In genomic region chr6:84657091-84657490, GRCm38 (mm10) we compare ENCODE assay signal across 15 mouse cellular contexts.
DNase-seq lines count a peak whose midpoint lies in the region; ATAC-seq and TF ChIP-seq lines count a peak whose summit lies in the region.
"Had no signal": no experiment of that assay in that cellular context is flagged by ENCODE, and none has a peak within 500 bp of the region (broad histone marks: within the 10 kb centered on the region; RNA-seq: fewer than 3 reads in every experiment).

No protein-coding gene starts in this region.

- H3K4me2 ChIP-seq in kidney, postnatal 0 days (ENCODE audit: low read length) = no peak overlapping the region
- no peak overlapping the region for H3K4me2 ChIP-seq in midbrain, embryonic 13.5 days (replicated peaks)
- H3K4me2 ChIP-seq: hindbrain, embryonic 15.5 days; liver, embryonic 15.5 days; neural tube, embryonic 13.5 days had no signal

- no peak overlapping the region for H3K4me3 ChIP-seq in kidney, postnatal 0 days (replicated peaks; ENCODE audit: low read depth, low read length)
- H3K4me3 ChIP-seq in midbrain, embryonic 13.5 days (replicated peaks) = no peak overlapping the region
- H3K4me3 ChIP-seq: hindbrain, embryonic 15.5 days; liver, embryonic 15.5 days; neural tube, embryonic 13.5 days had no signal

- POLR2A ChIA-PET in Patski (lab: Charles Lee) = interaction anchor here (0.6 kb wide), 1 partner anchor 254 kb away, joined by 3 read pairs; no protein-coding TSS in a partner anchor

- WGBS in kidney, postnatal 0 days = 65% methylated on average over 1 of the region's 1 CpGs
- WGBS in midbrain, embryonic 13.5 days = 41% methylated on average over 1 of the region's 1 CpGs

- H3K4me1 ChIP-seq in kidney, postnatal 0 days (replicated peaks; ENCODE audit: insufficient read depth, low read length) = peaks cover 4% of the 10 kb centered on the region; the same call in 1 of the 2 replicates
- no peaks in the 10 kb centered on the region for H3K4me1 ChIP-seq in midbrain, embryonic 13.5 days (replicated peaks)
- H3K4me1 ChIP-seq: hindbrain, embryonic 15.5 days; neural tube, embryonic 13.5 days had no signal

- peak; percentile 29 for DNase-seq in kidney, postnatal 0 days (ENCODE audit: low spot score)
- DNase-seq in kidney, adult 18-20 months = no peak
- peak; percentile 46 for DNase-seq in Patski (ENCODE audit: low read depth, low spot score)
- peak; percentile 11 to 15 for DNase-seq in cerebellum, postnatal 36 days
- peak; percentile 44 for DNase-seq in forelimb bud, embryonic 11.5 days (ENCODE audit: low read depth, low spot score)
- no peak for DNase-seq in spleen, postnatal 14 days (ENCODE audit: low spot score in 2 of 2)
- DNase-seq: heart, adult 18-20 months; spleen, adult 18-20 months had no signal

- no peak overlapping the region for H3K27ac ChIP-seq in kidney, postnatal 0 days
- no peak overlapping the region for H3K27ac ChIP-seq in midbrain, embryonic 13.5 days
- H3K27ac ChIP-seq: hindbrain, embryonic 15.5 days; liver, embryonic 15.5 days; macrophage; neural tube, embryonic 13.5 days; stomach, postnatal 0 days had no signal

- CTCF ChIA-PET in Patski (lab: Charles Lee) = no interaction called here

- no peaks in the 10 kb centered on the region for H3K36me3 ChIP-seq in kidney, postnatal 0 days (ENCODE audit: insufficient read depth, low read length)
- no peaks in the 10 kb centered on the region for H3K36me3 ChIP-seq in midbrain, embryonic 13.5 days
- H3K36me3 ChIP-seq: hindbrain, embryonic 15.5 days; liver, embryonic 15.5 days; neural tube, embryonic 13.5 days had no signal

- ATAC-seq in kidney, postnatal 0 days (replicated peaks; ENCODE audit: low FRiP score, low read depth) = no peak
- peak; percentile 88 for ATAC-seq in Patski
- ATAC-seq in midbrain, embryonic 13.5 days = no peak
- ATAC-seq in frontal cortex, adult (ENCODE audit: low TSS enrichment) = no peak

- in situ Hi-C loops in Patski (cut with MboI; ENCODE audit: low pct_unique_long_range_greater_than_20kb) = no loop called here

- no peaks in the 10 kb centered on the region for H3K27me3 ChIP-seq in kidney, postnatal 0 days (ENCODE audit: insufficient read depth, low read length)
- H3K27me3 ChIP-seq in Patski = no peaks in the 10 kb centered on the region
- no peaks in the 10 kb centered on the region for H3K27me3 ChIP-seq in midbrain, embryonic 13.5 days
- H3K27me3 ChIP-seq: hindbrain, embryonic 15.5 days; liver, embryonic 15.5 days; neural tube, embryonic 13.5 days had no signal

- H3K9me3 ChIP-seq in kidney, postnatal 0 days (replicated peaks; ENCODE audit: low read length) = no peaks in the 10 kb centered on the region
- no peaks in the 10 kb centered on the region for H3K9me3 ChIP-seq in midbrain, embryonic 13.5 days
- H3K9me3 ChIP-seq: hindbrain, embryonic 15.5 days; liver, embryonic 15.5 days; neural tube, embryonic 13.5 days had no signal

- TF ChIP-seq CTCF in kidney, postnatal 0 days (IDR thresholded peaks at IDR 0.05; ENCODE audit: low read depth) = no peak
- TF ChIP-seq CTCF in Patski (IDR thresholded peaks at IDR 0.05) = no peak

- no peak overlapping the region for H3K9ac ChIP-seq in kidney, postnatal 0 days (ENCODE audit: low read depth, low read length)
- H3K9ac ChIP-seq in midbrain, embryonic 13.5 days (replicated peaks) = no peak overlapping the region
- H3K9ac ChIP-seq: hindbrain, embryonic 15.5 days; liver, embryonic 15.5 days; neural tube, embryonic 13.5 days had no signal

Comparison
In these comparisons a context has a peak if more than half of its experiments do, and no peak if none do; other contexts are left out.
1. DNase-seq: peak in kidney, postnatal 0 days (single experiment), Patski (single experiment), cerebellum, postnatal 36 days (2 of 2) and forelimb bud, embryonic 11.5 days (single experiment); none in kidney, adult 18-20 months (single experiment) and spleen, postnatal 14 days (0 of 2).